Mouse (Mus musculus): ENCODE measurements at regions not wholly inside any gene's neighbourhood (a gene's known extent, or its start where the extent isn't known, plus 50 kb on each side); places are given as distances from the start of the nearest gene placed in this dataset.

DNA sequence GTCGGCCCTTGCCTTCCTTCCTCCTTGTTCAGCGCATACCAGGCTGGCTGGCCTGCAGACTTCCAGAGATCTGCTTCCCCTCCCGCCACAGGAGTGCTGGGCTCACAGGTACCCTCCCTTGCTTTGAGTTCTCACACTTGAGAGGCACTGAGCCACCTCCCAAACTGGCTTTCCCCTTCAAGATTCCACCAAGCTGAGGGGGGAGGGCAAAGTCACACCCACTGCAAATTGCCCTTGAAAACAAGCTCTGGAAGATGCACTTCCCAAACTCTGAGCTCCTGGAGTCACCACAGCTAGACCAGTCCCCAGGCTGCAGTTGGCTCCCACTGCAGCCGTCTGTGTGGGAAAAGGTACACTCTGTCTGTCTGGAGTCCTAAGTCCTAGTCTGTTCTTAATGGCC, 142.1 kb upstream of the Slc22a12 start:
- DNase-seq, result no peak

DNA sequence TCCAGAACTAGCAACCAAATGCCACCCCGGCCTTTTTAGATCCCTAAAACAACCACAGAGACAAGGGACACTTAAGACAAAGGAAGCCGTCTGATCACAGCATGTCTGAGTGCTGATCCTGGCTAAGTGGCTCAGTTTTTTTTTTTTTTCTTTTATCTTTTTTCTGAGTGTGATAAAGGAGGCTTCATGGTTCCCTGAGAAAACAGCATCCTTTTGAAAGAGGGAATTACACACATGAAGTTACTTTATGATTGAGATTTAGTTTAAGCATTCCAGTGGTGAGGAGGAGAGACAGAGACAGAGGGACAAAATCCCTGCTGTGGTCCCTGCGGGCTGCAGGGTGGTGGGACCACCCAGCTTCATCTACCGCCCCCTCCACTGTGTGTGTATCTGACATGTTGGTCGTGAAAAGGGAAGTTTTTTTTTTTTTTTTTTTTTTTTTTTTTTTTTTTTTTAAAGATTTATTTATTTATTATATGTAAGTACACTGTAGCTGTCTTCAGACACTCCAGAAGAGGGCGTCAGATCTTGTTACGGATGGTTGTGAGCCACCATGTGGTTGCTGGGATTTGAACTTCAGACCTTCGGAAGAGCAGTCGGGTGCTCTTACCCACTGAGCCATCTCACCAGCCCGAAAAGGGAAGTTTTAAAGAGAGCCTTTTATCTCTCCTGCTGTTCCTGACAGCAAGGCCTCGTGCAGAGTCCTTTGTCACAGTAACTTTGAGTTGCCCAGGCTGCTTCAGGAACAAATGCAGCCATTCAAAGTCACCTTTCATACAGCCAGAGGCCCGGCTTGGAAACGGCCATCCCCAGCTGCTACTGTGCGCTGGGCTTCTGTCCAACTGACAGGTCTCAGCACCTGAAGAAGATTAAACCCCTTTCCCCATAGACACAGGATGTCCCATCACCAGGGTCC, 136.8 kb upstream of the Slc22a12 start:
- DNase-seq, result peak; percentile 48 to 49

DNA sequence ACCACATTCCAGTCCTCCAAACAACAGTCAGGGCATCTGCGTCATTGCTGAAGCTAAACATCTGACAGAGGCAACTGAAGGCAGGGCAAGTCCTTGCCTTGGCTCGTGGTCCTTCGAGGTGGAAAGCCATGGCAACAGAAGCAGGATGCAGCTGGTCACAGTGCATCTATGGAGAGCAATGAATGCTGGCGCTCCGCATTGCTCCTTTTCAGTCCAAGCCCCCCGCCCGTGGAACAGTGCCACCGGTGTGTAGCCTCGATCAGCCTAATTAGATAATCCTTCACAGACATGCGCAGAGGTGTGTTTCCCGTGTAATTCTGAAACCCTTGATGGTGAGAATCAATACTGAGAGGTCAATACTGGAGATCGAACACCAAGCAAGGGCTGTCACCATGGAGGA, 134.7 kb upstream of the Slc22a12 start:
- DNase-seq, result no peak

DNA sequence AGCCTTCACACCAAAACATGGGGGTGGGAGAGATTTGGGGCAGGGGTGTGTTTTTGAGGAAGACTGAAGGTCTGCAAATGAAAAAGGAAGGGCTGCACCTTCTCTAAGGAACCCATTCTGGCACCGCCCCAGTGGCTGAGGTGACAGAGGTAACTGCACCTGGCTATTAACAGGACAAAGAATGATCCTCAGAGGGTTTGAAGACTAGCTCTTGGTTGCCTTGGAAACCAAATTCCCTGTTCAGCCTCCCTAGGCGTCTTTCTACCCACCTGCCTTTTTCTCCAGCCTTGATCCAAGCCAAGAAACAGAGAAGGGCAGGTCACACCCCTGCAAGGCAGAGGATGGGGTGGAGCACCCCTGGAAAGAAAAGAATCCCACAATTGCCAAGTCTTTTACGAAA, 132.8 kb upstream of the Slc22a12 start:
- no peak for DNase-seq

DNA sequence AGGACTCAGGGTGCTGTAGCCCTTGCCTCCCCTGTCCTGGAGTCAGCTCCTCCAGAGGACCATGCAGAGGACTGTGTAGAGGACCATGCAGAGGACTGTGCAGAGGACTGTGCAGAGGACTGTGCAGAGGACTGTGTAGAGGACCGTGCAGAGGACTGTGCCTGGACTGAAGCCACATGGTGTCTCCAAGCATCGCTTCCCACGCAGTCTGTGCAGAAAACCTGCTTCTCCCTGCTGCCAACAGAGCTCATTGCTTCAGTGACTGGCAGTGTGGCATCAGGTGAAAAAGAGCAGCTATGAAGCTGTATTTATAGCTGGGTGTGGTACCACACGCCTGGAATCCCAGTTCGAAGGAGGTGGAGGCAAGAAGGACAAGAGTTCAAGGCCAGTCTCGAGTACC, 128.9 kb upstream of the Slc22a12 start:
- no peak for DNase-seq

DNA sequence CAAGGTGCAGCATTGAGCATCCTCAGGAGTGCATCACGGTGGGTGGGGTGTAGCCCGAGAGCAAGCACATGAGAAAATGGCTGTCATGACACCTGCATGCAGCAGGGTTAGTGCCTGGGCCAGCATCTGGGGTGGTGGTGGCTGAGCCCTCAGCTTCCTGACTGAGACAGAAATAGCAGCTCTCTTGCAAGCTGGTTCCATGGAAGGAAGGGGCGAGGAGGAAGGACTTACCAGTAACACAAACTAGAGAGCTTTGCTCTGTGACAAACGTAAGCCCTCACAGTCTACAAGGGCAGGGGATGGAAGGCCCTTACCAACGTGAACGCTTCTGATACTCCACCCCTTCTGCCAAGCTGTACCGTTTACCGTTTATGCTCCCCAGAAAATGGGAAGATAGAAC, 127.0 kb upstream of the Slc22a12 start:
- DNase-seq, result no peak

DNA sequence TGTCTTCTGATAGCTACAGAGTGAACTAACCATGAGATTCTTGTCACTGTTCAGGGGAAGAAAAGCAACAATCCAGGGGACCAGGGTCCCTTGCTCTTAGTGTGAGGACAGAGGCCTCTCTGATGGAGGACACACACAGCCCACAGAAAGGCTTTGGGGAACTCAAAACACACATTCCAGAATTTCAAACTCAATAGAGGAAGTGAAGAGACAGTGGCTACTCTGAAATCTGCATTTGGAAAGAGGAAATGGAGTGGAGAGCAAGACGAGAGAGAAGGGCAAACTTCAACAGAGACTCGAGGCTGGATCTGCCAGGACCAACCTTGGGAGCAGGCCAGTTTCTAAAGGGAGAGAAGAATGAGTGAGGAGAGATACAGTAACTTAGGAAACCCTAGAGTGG, 125.7 kb upstream of the Slc22a12 start:
- DNase-seq, result no peak

DNA sequence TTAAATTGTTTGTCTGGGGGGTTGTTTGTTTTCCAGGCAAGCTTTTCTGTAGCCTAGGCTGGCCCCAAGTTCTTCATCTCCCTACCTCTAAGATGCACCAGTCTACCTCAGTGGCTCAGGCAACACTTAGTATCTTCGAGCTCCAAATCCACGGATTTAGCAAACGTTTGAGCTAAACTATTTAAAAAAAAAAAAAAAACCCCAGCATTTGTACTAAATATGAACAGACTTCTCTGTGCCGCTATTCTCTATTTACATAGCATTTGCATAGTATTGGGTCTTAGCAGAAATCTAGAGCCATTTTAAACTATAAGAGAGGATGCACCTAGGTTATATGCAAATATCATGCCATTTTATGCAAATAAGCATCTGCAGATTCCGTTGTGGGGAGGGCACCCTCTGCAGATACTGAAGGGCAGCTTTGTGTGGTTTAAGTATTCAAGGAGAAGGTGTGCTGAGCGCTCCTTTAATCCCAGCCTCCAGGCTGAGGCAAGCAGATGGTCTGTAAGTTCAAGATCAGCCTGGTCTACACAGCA, 123.4 kb upstream of the Slc22a12 start:
- peak; percentile 41 to 44 for DNase-seq

DNA sequence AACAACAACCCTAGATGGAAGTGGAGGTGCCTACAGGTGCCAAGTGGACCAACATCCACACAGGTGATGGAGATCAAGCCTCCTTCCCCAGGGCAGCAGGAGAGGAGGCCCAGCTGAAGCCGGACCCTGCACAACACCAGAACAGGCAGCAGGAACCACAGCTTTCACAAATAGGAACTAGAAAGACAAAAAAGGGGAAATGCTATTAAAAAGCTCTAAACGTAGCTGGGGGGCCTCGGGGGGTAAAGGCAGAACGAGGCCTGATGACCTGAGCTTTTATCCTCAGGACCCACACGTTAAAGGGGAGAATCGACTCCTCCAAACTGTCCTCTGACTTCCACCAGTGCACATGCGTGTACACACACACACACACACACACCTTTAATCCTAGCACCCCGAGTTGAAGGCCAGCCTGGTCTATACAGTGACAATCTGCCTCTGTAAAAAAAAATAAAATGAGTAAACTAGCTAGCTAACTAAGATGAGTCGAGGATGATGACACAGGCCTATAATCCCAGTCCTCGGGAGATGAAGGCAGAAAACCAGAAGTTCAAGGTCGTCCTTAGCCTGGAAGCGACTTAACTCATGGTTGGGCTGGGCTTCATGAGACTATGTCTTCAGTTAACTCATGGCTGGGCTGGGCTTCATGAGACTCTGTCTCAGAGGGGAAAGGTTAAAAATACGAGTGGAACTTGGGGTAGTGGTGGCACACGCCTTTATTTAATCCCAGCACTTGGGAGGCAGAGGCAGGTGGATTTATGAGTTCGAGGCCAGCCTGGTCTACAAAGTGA, 122.6 kb upstream of the Slc22a12 start:
- peak; percentile 41 to 46 for DNase-seq

DNA sequence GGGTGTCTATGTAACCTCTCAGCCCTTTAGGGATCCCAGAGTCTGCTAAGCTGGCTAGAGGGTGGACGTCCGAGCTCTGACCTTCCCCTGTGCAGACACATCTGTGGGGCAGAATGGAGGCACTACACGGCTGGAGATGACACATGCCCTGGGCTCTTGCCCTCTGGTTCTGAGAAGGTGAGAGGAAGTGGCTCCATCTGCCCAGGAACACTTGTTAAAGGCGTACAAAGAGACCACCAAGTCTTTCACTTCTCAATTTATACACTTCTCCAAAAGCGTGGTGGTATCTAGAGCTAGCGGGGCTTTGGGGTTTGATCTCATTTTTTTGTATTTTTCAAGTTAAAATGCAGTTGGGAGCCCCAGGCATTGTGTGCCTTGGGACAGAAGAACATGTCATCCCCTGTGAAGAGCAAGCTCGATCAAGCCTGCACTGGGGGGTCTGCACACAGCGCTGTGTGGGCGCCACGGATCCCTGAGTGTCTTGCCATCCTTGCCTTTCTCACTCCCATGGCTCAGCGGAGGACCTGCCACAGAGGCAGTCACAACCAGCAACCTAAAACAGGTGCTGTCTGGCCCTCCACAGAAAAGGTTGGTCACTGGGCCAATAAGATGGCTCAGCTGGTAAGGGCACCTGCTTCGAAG, 121.6 kb upstream of the Slc22a12 start:
- DNase-seq, result peak; percentile 45 to 49

DNA sequence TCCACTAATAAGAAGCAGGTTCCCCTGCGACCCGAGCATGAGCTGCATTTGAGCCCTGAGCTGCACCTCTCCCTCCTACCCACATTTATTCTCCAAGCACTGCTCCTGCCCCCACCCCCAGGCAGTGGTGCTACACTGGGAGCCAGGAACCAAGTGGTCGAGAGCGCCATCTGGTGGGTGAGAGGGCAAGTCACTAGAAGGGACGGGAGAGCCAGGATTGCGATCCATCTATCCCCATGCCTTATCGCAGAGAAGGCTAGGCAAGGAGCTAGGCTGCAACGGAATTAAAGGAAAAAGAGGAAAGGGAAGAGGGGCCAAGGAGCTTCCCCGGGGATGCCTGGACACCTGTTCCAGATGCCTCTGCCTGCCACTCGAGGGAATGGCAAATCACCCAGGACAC, 120.6 kb upstream of the Slc22a12 start:
- DNase-seq, result peak; percentile 82 to 84

DNA sequence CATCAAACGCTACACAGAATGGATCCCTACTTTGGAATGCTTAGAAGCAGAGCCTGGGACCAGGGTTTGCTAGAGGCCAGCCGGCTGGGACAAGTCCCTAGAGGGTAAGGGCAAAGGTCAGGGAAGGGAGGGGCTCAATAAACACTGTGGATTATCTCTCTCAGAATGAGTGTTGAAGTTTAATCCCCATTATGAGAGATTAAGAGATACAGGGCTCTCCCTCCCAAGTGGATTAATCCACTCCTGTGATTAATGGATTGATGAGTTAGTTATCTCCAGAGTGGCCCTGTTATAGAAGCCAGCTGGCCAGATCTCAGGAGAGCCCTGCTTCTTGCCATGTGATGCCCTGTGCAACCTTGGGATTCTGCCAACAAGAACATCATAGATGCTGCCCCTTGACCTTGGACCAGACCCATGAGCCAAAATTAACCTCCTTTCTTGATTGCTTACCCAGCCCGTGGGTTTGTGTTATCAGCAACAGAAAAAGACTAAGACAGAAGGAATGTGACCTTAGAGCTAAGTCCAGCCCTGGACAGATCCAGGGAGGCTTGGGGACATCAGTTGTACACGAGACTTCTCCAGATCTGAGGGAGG, 119.6 kb upstream of the Slc22a12 start:
- DNase-seq, result no peak

DNA sequence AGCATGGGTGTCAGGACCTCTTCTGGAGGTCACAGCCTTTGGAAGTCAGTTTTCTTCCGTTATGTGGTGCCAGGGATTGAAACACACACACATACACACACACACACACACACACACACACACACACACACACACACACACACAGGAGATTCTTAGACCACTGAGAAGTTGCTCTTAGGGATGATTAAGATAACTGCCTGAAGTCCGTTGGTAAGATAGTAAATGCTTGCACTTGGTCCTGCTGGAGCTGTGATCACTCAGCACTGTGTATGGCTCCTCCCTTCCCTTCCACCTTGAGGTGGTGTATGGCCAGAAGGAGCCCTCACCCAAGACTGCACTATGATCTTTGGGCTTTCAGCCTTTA, 118.7 kb upstream of the Slc22a12 start:
- DNase-seq, result no peak

DNA sequence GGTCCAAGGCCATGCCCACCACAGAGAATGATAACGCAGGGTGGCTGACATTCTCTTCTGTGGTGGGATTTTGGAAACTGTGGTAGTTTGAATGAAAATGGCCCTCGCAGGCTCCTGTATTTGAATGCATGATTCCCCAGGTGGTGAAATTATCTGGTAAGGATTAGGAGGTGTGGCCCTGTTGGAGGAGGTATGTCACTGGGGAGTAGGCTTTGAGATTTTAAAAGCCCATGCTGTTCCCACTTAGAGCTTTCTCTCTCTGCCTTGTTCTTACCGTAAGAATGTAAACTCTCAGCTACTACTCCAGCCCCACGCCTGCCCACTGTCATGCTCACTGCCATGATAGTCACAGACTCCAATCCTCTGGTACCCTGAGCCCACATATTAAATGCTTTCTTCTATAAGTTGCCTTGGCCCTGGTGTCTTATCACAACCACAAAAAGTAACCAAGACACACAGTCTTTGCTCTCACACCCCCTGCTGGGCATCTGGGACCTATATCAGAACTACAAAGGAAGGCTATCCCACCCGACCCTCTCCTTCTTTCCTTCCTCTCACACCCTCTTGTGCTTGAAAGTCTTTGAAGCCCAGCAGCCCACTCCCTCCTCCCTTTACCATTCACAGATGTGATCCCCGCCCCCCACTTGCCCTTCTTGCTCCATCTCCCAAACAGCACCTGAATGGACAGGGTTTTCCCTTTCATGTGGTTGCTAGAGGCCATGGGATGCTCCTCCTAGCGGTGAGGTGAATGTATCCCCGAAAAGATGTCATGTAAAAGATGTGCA, 118.1 kb upstream of the Slc22a12 start:
- no peak for DNase-seq

DNA sequence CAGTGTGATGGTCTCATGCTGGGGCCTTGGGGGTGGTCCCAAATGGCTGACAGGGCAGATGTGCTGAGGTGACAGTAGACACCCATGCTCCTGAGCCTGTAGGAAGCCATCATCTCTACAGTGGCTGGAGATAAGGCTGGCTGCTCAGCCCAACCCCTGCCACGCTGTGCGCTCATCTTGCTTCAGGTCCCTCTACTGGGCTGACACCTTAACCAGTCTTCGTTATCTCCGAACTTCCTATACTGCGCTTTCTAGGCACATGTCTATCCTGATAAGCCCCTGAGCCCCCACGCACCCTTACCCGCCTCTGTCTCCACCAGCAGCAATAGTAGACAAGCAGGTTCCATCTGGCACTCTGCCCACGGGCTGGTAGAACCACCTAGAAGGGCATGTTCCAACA, 117.3 kb upstream of the Slc22a12 start:
- no peak for DNase-seq

DNA sequence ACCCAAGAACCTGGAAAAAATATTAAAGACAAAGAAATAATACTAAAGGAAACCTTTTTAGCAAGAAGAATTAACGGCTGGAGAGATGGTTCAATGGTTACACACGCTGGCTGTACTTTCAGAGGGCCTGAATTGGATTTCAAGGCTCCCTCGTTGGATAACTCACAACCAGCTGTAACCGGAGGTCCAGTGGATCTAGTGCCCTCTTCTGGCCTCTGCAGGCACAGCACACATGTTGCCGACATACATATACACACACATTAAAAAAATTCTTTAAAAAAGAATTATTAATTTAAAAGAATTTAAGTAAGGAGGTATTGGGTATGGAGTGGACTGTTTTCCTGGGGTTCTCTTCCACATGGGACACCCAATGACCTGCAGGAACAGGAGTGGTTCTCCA, 111.7 kb upstream of the Slc22a12 start:
- no peak for DNase-seq

DNA sequence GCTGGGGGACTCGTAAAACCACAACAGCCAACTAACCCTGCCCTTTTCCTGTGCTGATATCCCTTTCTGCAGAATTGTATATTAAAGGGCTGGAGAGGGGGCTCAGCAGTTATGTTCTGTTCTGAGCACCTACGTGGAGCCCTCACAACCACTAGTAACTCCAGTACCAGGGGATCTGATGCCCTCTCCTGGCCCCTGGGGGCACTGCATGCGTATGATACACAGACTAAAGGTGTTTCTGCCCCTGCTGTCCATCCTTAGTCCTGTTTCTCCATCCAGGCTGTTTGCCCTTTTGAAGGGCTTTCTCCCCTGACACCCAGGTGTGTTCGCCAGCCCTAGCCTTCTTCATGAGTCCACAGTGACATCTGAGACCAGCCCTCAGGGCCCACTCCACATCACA, 109.9 kb upstream of the Slc22a12 start:
- peak; percentile 62 to 71 for DNase-seq

DNA sequence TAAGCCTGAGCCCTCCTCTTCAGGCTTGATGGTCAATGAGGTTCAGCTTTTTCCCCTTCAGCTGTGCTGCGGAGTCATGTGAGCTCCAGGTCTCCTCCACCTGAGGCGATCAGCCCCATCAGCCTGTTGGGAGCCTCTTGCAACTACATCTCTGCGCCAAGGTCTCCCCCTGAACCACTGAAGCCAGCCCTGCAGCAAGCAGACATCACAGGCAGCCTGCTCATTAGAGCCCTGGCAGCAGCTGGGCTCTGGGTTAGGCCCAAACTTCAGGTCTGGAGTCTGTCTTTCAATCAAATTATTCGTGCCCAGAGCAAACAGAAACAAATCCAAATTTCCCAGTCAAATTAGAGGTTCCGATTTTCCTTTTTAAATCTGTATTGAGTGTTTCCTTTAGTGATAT, 108.4 kb upstream of the Slc22a12 start:
- no peak for DNase-seq

DNA sequence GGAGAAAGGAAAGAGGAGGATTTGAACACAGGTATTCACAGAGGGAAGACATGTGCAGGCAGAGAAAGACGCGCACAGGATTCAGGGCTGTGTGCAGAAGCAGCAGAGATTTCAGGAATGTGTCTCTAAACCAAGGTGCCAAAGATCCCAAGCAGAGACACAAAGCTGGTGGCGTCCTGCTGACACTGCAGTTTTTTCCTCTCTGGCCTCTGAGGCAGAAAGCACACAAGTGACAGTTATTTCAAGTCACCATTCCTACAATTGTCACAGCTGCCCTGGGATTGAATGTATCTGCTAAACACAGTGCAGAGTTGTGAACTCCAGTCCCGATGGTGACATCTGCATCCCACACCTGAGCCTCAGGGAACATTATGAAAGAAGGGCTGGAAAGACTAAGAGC, 107.1 kb upstream of the Slc22a12 start:
- DNase-seq, result no peak

DNA sequence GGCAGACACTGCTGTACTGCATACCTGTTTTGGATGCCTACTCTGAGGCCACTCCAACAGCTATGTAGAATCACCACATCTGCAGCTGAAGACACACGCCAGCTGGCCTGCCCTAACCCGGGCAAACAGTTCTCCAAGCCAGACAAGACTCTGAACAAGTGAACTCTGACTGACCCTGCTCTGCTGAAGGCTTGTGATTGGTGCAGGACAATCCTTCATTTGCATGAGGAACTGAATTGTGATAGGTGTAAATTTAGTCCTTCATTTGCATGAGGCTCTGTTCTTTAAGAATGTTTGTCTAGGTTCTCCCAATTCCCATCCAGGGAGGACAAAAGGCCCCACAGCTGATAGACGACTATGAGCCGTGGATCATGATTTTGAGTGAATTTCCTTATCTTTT, 104.9 kb upstream of the Slc22a12 start:
- DNase-seq, result no peak

DNA sequence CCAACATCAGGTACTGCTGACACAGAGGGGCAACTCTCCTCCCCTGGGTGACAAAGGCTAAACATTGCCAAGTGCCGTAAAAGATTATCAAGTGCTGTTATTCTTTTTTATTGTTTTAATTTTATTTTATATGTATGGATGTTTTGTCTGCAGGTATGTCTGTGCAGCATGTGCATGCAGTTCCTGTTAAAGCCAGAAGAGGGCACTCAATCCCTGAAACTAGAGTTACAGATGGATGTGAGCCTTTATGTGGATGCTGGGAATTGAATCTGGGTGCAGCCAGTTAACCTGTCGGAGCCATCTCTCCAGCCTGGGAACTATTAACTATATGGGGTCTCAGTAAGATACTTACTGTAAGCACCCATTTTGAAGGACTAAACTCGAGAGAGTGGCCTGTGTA, 104.4 kb upstream of the Slc22a12 start:
- DNase-seq, result no peak

DNA sequence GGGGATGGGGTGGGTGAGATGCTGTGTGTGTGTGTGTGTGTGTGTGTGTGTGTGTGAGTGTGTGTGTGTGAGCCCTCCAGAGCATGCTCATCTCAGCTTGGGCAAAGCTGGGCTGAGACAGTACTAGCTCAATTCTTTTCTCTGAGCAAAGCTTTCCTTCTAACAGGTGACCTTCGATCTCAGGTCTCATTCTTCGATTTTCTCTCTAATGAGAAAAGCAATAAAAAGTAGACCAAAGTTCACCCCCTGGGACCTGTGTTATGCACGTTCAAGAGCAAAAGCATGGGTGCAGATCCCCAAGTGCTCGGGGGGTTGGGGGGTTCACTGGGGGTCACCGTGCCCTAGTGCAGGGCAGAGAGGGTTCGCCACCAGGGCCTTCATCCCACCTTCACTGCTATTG, 103.1 kb upstream of the Slc22a12 start:
- no peak for DNase-seq

All from B cell, adult 2 months (primary cell).